Mouse (Mus musculus): ENCODE measurements around the gene Rasa4. TPM values are rescaled to one million over a fixed set of nuclear protein-coding genes. Genes with fewer than 3 reads are reported as not detected.

The Rasa4 gene
- polyA plus RNA-seq (2012; rRNA removed) = 7.6 and 9.1 TPM in 2 replicates

- Histone ChIP-seq H3K4me3 (ENCODE audit: insufficient read depth, low read depth, low read length) (peak within 1 kb of the TSS; percentile 67), H3K4me1 (ENCODE audit: control insufficient read depth, insufficient read depth, low read length) (no peaks in the 10 kb centered on the region), H3K36me3 (ENCODE audit: control insufficient read depth, insufficient read depth, low read length) (no peaks in the 10 kb centered on the region), H3K27ac (ENCODE audit: insufficient read depth, low read depth, low read length) (no peak within 1 kb of the TSS; the same call in 1 of the 2 replicates), H3K27me3 (replicated peaks; ENCODE audit: control insufficient read depth, insufficient read depth, low read length) (no peaks in the 10 kb centered on the region)
- DNase-seq = peak; percentile 97
- WGBS = under 1% methylated on average over 28 of the region's 28 CpGs
- TF ChIP-seq CTCF (conservative IDR thresholded peaks at IDR 0.05; ENCODE audit: insufficient read depth, insufficient read length, low read depth, low read length) (no peak), POLR2A (IDR thresholded peaks at IDR 0.05; ENCODE audit: low read depth, low read length) (no peak)
These were observed at the start of gene Rasa4 for GRCm38 (mm10) chr5:136083669-136084107. TSS of gene Rasa4 (plus strand) at chr5:136083916.

DNA sequence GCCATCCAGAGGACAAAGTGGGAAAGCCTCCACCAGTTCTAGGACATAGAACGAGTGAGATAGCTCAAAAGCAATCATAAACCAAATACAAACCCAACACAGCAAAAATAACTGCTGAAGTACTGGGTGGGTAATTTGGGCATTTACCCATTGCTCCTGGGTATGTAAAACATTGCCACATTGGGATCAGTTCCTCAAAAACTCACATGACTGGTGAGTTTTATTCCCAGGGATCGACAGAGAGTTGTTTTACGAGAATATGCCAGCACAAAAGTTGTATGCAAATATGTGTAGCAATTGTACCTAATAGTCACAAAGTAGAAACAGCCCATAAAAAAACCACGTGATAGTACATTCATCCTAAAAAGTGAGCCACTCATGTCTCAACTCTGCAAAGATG, 48.8 kb upstream of the Rasa4 start:
- TF ChIP-seq POLR2A (IDR thresholded peaks at IDR 0.05; ENCODE audit: low read depth, low read length) = no peak
- no peak for TF ChIP-seq CTCF (conservative IDR thresholded peaks at IDR 0.05; ENCODE audit: insufficient read depth, insufficient read length, low read depth, low read length)
- no peak overlapping the region for H3K27ac ChIP-seq (ENCODE audit: insufficient read depth, low read depth, low read length)
- no peaks in the 10 kb centered on the region for H3K36me3 ChIP-seq (ENCODE audit: control insufficient read depth, insufficient read depth, low read length)
- DNase-seq = no peak
- 61% methylated on average over 4 of the region's 4 CpGs for WGBS
- no peaks in the 10 kb centered on the region for H3K4me1 ChIP-seq (ENCODE audit: control insufficient read depth, insufficient read depth, low read length)
- no peak overlapping the region for H3K4me3 ChIP-seq (ENCODE audit: insufficient read depth, low read depth, low read length)
- no peaks in the 10 kb centered on the region for H3K27me3 ChIP-seq (replicated peaks; ENCODE audit: control insufficient read depth, insufficient read depth, low read length)

GRCm38 (mm10) chr5:136035285-136035684, 48.4 kb upstream of the Rasa4 start:
- Histone ChIP-seq H3K4me1 (ENCODE audit: control insufficient read depth, insufficient read depth, low read length) (no peaks in the 10 kb centered on the region), H3K27me3 (replicated peaks; ENCODE audit: control insufficient read depth, insufficient read depth, low read length) (no peaks in the 10 kb centered on the region), H3K36me3 (ENCODE audit: control insufficient read depth, insufficient read depth, low read length) (no peaks in the 10 kb centered on the region), H3K4me3 (ENCODE audit: insufficient read depth, low read depth, low read length) (no peak overlapping the region), H3K27ac (ENCODE audit: insufficient read depth, low read depth, low read length) (no peak overlapping the region)
- TF ChIP-seq CTCF (conservative IDR thresholded peaks at IDR 0.05; ENCODE audit: insufficient read depth, insufficient read length, low read depth, low read length) = no peak
- no peak for TF ChIP-seq POLR2A (IDR thresholded peaks at IDR 0.05; ENCODE audit: low read depth, low read length)
- DNase-seq = no peak
- WGBS = 83% methylated on average over 1 of the region's 1 CpGs

DNA sequence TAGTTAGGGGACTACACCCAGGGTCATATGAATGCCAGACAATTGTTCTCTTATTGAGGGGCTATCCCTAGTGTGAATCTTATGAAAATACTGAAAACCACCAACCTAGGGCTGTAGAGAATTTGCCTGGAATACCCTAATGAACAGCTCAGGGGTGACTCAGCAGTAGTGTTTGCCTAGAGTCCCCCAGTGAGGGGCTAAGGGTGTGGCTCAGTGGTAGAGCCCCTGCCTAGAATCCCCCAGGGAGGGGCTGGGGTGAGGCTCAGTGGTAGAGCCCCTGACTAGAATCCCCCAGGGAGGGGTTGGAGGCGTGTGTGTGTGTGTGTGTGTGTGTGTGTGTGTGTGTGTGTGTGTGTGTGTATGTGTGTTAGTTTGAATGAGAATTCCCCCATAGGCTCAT, 47.0 kb upstream of the Rasa4 start:
- no peak for DNase-seq
- TF ChIP-seq POLR2A (IDR thresholded peaks at IDR 0.05; ENCODE audit: low read depth, low read length) = no peak
- TF ChIP-seq CTCF (conservative IDR thresholded peaks at IDR 0.05; ENCODE audit: insufficient read depth, insufficient read length, low read depth, low read length) = no peak
- Histone ChIP-seq H3K4me3 (ENCODE audit: insufficient read depth, low read depth, low read length) (no peak overlapping the region), H3K27ac (ENCODE audit: insufficient read depth, low read depth, low read length) (no peak overlapping the region), H3K4me1 (ENCODE audit: control insufficient read depth, insufficient read depth, low read length) (no peaks in the 10 kb centered on the region), H3K27me3 (replicated peaks; ENCODE audit: control insufficient read depth, insufficient read depth, low read length) (no peaks in the 10 kb centered on the region), H3K36me3 (ENCODE audit: control insufficient read depth, insufficient read depth, low read length) (no peaks in the 10 kb centered on the region)
- 100% methylated on average over 1 of the region's 1 CpGs for WGBS

DNA sequence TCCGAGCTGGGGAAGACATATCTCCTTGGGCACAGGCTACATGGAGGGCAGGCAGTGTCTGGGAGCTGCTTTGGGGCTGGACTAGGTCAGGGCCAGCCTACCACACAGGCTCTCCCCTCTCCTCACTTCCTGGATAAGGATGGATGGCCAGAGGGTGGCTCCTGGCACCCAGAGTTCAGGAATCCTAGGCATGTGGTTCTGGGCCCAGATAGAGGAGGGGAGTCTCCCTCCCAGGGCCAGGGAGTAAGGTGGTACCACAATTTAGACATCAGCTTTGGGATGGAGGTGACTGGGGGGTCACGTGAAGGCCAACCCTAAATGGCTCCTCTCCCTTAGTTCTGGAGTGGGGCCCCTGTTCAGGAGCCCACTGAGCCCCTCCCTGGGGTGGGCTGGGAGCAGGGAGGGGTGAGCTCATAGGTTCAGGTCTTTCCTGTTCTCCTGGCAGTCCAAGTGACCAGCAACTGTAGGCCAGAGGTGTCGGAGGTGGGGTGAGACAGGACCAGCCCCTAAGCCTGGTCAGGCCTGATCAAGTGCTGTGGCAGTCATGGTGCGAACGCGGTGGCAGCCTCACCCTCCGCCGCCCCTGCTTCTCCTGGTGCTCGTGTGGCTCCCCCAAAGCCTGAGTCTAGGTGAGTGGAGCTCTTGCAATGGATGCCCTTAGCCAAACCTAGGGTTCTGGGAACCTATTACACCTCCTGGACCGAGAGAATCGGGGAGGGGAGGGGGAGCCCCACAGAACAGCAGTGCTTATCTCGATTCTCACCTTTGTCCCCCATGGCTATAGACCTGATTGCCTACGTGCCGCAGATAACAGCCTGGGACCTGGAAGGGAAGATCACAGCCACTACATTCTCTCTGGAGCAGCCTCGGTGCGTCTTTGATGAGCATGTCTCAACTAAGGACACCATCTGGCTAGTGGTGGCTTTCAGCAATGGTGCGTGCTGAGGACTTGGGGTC, 45.2 kb upstream of the Rasa4 start, which contains the start of gene Upk3b:
Upk3b (plus strand) TSS at position 239 of the 957 bp plus-strand sequence.
- DNase-seq = no peak
- WGBS = 78% methylated on average over 17 of the region's 17 CpGs
- no peak within 1 kb of the TSS; the same call in 1 of the 2 replicates for H3K4me3 ChIP-seq (ENCODE audit: insufficient read depth, low read depth, low read length)

GRCm38 (mm10) chr5:136040210-136040609, 43.5 kb upstream of the Rasa4 start:
- Histone ChIP-seq H3K27me3 (replicated peaks; ENCODE audit: control insufficient read depth, insufficient read depth, low read length) (no peaks in the 10 kb centered on the region), H3K4me1 (ENCODE audit: control insufficient read depth, insufficient read depth, low read length) (no peaks in the 10 kb centered on the region), H3K36me3 (ENCODE audit: control insufficient read depth, insufficient read depth, low read length) (no peaks in the 10 kb centered on the region), H3K27ac (ENCODE audit: insufficient read depth, low read depth, low read length) (no peak overlapping the region), H3K4me3 (ENCODE audit: insufficient read depth, low read depth, low read length) (no peak overlapping the region)
- no peak for TF ChIP-seq CTCF (conservative IDR thresholded peaks at IDR 0.05; ENCODE audit: insufficient read depth, insufficient read length, low read depth, low read length)
- no peak for TF ChIP-seq POLR2A (IDR thresholded peaks at IDR 0.05; ENCODE audit: low read depth, low read length)
- 50% methylated on average over 5 of the region's 5 CpGs for WGBS
- DNase-seq = no peak

More for the DNA sequence above, 45.2 kb upstream of the Rasa4 start, which contains the start of gene Upk3b:
- no peak for TF ChIP-seq POLR2A (IDR thresholded peaks at IDR 0.05; ENCODE audit: low read depth, low read length)
- no peak for TF ChIP-seq CTCF (conservative IDR thresholded peaks at IDR 0.05; ENCODE audit: insufficient read depth, insufficient read length, low read depth, low read length)
- no peaks in the 10 kb centered on the region for H3K27me3 ChIP-seq (replicated peaks; ENCODE audit: control insufficient read depth, insufficient read depth, low read length)
- H3K4me1 ChIP-seq (ENCODE audit: control insufficient read depth, insufficient read depth, low read length) = no peaks in the 10 kb centered on the region
- no peaks in the 10 kb centered on the region for H3K36me3 ChIP-seq (ENCODE audit: control insufficient read depth, insufficient read depth, low read length)
- no peak within 1 kb of the TSS for H3K27ac ChIP-seq (ENCODE audit: insufficient read depth, low read depth, low read length)

DNA sequence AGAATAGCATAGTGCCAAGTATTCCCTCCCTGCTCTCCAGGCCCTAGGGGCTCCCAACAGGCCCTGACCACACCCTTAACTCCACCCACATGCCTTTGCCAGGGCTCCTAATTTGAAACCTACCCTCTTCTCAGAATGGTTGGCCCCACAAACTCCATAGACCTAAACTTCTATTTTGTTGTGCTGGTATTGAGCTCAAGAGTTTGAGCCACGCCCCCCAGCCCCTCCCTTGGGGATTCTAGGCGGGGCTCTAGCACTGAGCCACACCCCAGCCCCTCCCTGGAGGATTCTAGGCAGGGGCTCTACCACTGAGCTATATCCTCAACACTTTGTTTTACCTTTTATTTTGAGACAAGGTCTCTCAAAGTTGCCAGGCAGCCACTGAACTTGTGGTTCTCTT, 42.5 kb upstream of the Rasa4 start:
- no peaks in the 10 kb centered on the region for H3K27me3 ChIP-seq (replicated peaks; ENCODE audit: control insufficient read depth, insufficient read depth, low read length)

More for the DNA sequence above, 42.5 kb upstream of the Rasa4 start:
- Histone ChIP-seq H3K36me3 (ENCODE audit: control insufficient read depth, insufficient read depth, low read length) (no peaks in the 10 kb centered on the region), H3K4me1 (ENCODE audit: control insufficient read depth, insufficient read depth, low read length) (no peaks in the 10 kb centered on the region), H3K27ac (ENCODE audit: insufficient read depth, low read depth, low read length) (no peak overlapping the region), H3K4me3 (ENCODE audit: insufficient read depth, low read depth, low read length) (no peak overlapping the region)
- TF ChIP-seq CTCF (conservative IDR thresholded peaks at IDR 0.05; ENCODE audit: insufficient read depth, insufficient read length, low read depth, low read length) = no peak
- TF ChIP-seq POLR2A (IDR thresholded peaks at IDR 0.05; ENCODE audit: low read depth, low read length) = no peak
- 45% methylated on average over 2 of the region's 2 CpGs for WGBS
- no peak for DNase-seq
